Comparison of ENCODE assay signal across 8 mouse cellular contexts in the genomic region with DNA sequence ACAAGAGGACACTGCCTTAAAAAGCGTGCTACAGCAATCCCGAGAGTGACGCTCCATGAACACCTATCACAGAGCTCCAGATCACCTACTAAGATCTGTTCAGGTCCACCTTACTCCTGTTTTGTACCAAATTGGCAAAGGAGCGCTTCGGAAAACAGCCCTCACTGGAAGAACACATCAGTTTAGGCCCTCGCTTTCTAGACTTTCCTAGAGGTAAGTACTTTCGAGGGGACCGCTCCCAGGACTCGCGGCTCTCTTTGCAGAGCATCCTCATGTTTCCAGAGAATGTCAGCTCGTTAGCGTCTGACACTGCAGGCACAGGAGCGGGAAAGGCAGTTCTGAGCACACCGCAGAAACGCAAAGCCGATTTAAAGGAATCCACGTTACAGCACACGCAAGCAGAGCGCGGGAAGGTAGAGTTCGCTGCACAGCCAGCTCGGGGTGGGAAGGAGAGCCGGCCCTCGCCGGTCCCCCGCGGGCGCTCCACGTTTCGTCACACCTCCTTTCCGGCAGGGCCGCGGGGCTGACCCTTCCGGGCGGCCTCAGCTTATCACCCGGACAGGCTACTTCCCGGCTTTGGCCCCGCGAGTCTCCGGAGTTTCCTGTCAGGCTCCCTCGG. TPM values are rescaled to one million over a fixed set of nuclear protein-coding genes. Genes with fewer than 3 reads are reported as not detected.
DNase-seq lines count a peak whose midpoint lies in the region; ATAC-seq and TF ChIP-seq lines count a peak whose summit lies in the region.

A gene (plus strand): TSS at position 51 of the 619 bp plus-strand sequence.

- H3K79me2 ChIP-seq in C2C12 (ENCODE audit: control insufficient read depth, insufficient read depth): peaks cover 15% of the 10 kb centered on the region

- H3ac ChIP-seq in C2C12 (ENCODE audit: control insufficient read depth, insufficient read length, low read depth): peak within 1 kb of the TSS; percentile 99

- H3K4me3 ChIP-seq in cerebellum, adult 2 months (replicated peaks; ENCODE audit: insufficient read depth, low read depth, low read length): peak within 1 kb of the TSS; percentile 82
- H3K4me3 ChIP-seq in C2C12 (ENCODE audit: insufficient read depth, poor library complexity, severe bottlenecking): peak within 1 kb of the TSS; percentile 75
- H3K4me3 ChIP-seq in embryonic facial prominence, embryonic 12.5 days: peak within 1 kb of the TSS; percentile 93
- peak within 1 kb of the TSS; percentile 71 for H3K4me3 ChIP-seq in heart, embryonic 15.5 days

- H3K36me3 ChIP-seq in C2C12 (ENCODE audit: control insufficient read depth, insufficient read depth): no peaks in the 10 kb centered on the region
- H3K36me3 ChIP-seq in embryonic facial prominence, embryonic 12.5 days: no peaks in the 10 kb centered on the region
- H3K36me3 ChIP-seq in heart, embryonic 15.5 days: no peaks in the 10 kb centered on the region

- H3K4me1 ChIP-seq in cerebellum, adult 2 months (ENCODE audit: control insufficient read depth, insufficient read depth, low read length): no peaks in the 10 kb centered on the region
- H3K4me1 ChIP-seq in embryonic facial prominence, embryonic 12.5 days: no peaks in the 10 kb centered on the region; the same call in 1 of the 2 replicates
- peaks cover 9% of the 10 kb centered on the region; the same call in 1 of the 2 replicates for H3K4me1 ChIP-seq in heart, embryonic 15.5 days (replicated peaks)

- H3K9me3 ChIP-seq in embryonic facial prominence, embryonic 12.5 days: no peaks in the 10 kb centered on the region
- H3K9me3 ChIP-seq in heart, embryonic 15.5 days (replicated peaks): no peaks in the 10 kb centered on the region

- no peak for DNase-seq in cerebellum, adult 2 months
- DNase-seq in cerebellum, adult 11 months: no peak
- peak; percentile 10 to 34 for DNase-seq in left cerebral cortex, adult 9 months (ENCODE audit: low spot score in 2 of 2)
- no peak for DNase-seq in thymus, postnatal 25 days

- H3K4me2 ChIP-seq in embryonic facial prominence, embryonic 12.5 days (replicated peaks): peak within 1 kb of the TSS; percentile 89
- H3K4me2 ChIP-seq in heart, embryonic 15.5 days: peak within 1 kb of the TSS; percentile 93

- H3K27ac ChIP-seq in cerebellum, adult 2 months (ENCODE audit: insufficient read depth, low read length): peak within 1 kb of the TSS; percentile 55
- H3K27ac ChIP-seq in embryonic facial prominence, embryonic 12.5 days: peak within 1 kb of the TSS; percentile 78
- H3K27ac ChIP-seq in heart, embryonic 15.5 days: peak within 1 kb of the TSS; percentile 85

- no peak for TF ChIP-seq CTCF in cerebellum, adult 2 months (IDR thresholded peaks at IDR 0.05; ENCODE audit: borderline replicate concordance, insufficient read depth, low read depth, low read length)
- TF ChIP-seq CTCF in C2C12 (IDR thresholded peaks at IDR 0.05; ENCODE audit: control insufficient read depth, insufficient read depth, insufficient read length): no peak

- WGBS in cerebellum, adult 2 months: 1% methylated on average over 41 of the region's 41 CpGs
- 1% methylated on average over 41 of the region's 41 CpGs for WGBS in embryonic facial prominence, embryonic 12.5 days
- 1% methylated on average over 41 of the region's 41 CpGs for WGBS in heart, embryonic 15.5 days

- peak; percentile 44 for ATAC-seq in embryonic facial prominence, embryonic 12.5 days (ENCODE audit: insufficient number of reproducible peaks, insufficient read depth, low FRiP score, low TSS enrichment)
- ATAC-seq in heart, embryonic 15.5 days (replicated peaks; ENCODE audit: insufficient number of reproducible peaks, insufficient read depth, low FRiP score, low read depth): peak; percentile 50
- ATAC-seq in monocyte, adult 5-6 weeks (replicated peaks; ENCODE audit: insufficient number of reproducible peaks, low FRiP score, low TSS enrichment, poor library complexity, severe bottlenecking): 0 out of 2 replicates have a peak, but pooled peaks have one; percentile 2

- H3K79me3 ChIP-seq in C2C12 (ENCODE audit: low read depth): peaks cover 1% of the 10 kb centered on the region

- no peak for TF ChIP-seq POLR2A in cerebellum, adult 2 months (IDR thresholded peaks at IDR 0.05; ENCODE audit: borderline replicate concordance, insufficient read depth, low read length)

- no peaks in the 10 kb centered on the region for H3K27me3 ChIP-seq in cerebellum, adult 2 months (ENCODE audit: control insufficient read depth, insufficient read depth, low read length)
- H3K27me3 ChIP-seq in C2C12 (ENCODE audit: control insufficient read depth, insufficient read depth, insufficient read length): no peaks in the 10 kb centered on the region
- H3K27me3 ChIP-seq in embryonic facial prominence, embryonic 12.5 days: no peaks in the 10 kb centered on the region
- H3K27me3 ChIP-seq in heart, embryonic 15.5 days: no peaks in the 10 kb centered on the region

- peak within 1 kb of the TSS; percentile 85 for H3K9ac ChIP-seq in embryonic facial prominence, embryonic 12.5 days
- peak within 1 kb of the TSS; percentile 73 for H3K9ac ChIP-seq in heart, embryonic 15.5 days

TF ChIP-seq in C2C12, 6 proteins besides CTCF, POLR2A, EP300 and RAD21:
- TF ChIP-seq MYOG (IDR thresholded peaks at IDR 0.05; ENCODE audit: control insufficient read depth, extremely low read depth, insufficient read length) (no peak), MYOD1 (IDR thresholded peaks at IDR 0.05; ENCODE audit: control insufficient read depth, insufficient read length, low read depth) (no peak), FOSL1 (IDR thresholded peaks at IDR 0.05; ENCODE audit: insufficient read depth, low read length, poor library complexity, severe bottlenecking) (no peak)
TF ChIP-seq in C2C12: peak in this region for 0.

RNA-seq across cellular contexts. Expression of the gene that starts here (rescaled TPM):
- polyA plus RNA-seq in cerebellum, adult 2 months (2012; rRNA removed): 8.8 and 9.6 TPM in 2 replicates
- 8.8 TPM for polyA plus RNA-seq in C2C12 (2012; fragmentation: generic; extraction: Trizol)
- 32.2 and 33.4 TPM in 2 replicates for polyA plus RNA-seq in embryonic facial prominence, embryonic 12.5 days (2016; fragmentation: Nextera tagmentation; extraction: Ambion mirVana)
- polyA plus RNA-seq in heart, embryonic 15.5 days (2015; fragmentation: Nextera tagmentation; extraction: Ambion mirVana): 20.5 and 24.4 TPM in 2 replicates
- total RNA-seq in monocyte, adult 5-6 weeks (2017): 22.1 to 23.8 TPM (median 22.5 TPM) in 3 replicates

Comparison
In these comparisons a context has a peak if more than half of its experiments do, and no peak if none do; other contexts are left out.
1. DNase-seq: peak in left cerebral cortex, adult 9 months (2 of 2); none in cerebellum, adult 2 months (0 of 2), cerebellum, adult 11 months (single experiment) and thymus, postnatal 25 days (single experiment).
2. Peak in every context shown above with its lines, with median percentiles within 50 percentile points of each other: H3K27ac ChIP-seq, H3K4me3 ChIP-seq and ATAC-seq.